Comparison of ENCODE assay signal across 8 mouse cellular contexts in the genomic region with DNA sequence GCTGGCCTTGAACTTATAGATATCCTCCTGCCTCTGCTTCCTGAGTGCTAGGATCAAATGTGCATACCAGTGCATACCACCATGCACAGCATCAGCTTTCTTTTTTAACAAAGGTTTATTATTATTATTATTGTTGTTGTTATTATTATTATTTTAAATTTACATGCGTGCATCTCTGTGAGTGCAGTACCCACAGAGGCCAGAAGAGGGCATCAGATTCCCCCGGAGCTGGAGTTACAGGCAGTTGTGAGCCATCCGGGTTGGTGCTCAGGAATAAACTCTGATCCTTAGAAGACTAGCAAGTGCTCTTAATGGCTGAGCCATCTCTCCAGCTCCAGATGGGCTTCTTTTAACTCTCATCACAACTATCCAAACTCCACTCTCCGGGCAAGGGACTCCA. TPM values are rescaled to one million over a fixed set of nuclear protein-coding genes. Genes with fewer than 3 reads are reported as not detected.
DNase-seq lines count a peak whose midpoint lies in the region; ATAC-seq and TF ChIP-seq lines count a peak whose summit lies in the region.
"Had no signal": no experiment of that assay in that cellular context is flagged by ENCODE, and none has a peak within 500 bp of the region (broad histone marks: within the 10 kb centered on the region; RNA-seq: fewer than 3 reads in every experiment).

No protein-coding gene starts in this region.

- no peak overlapping the region for H3K4me3 ChIP-seq in intestine, postnatal 0 days (ENCODE audit: low read depth, low read length)
- H3K4me3 ChIP-seq in intestine, embryonic 15.5 days (replicated peaks), result no peak overlapping the region
- H3K4me3 ChIP-seq in testis, adult 2 months (ENCODE audit: control insufficient read depth, low read depth, low read length), result no peak overlapping the region
- H3K4me3 ChIP-seq in midbrain, embryonic 15.5 days, result no peak overlapping the region

- H3K27ac ChIP-seq in intestine, postnatal 0 days (ENCODE audit: low read depth, low read length), result no peak overlapping the region
- H3K27ac ChIP-seq in intestine, embryonic 15.5 days, result no peak overlapping the region
- H3K27ac ChIP-seq in testis, adult 2 months (ENCODE audit: control insufficient read depth, insufficient read depth, low read depth, low read length), result no peak overlapping the region
- no peak overlapping the region for H3K27ac ChIP-seq in midbrain, embryonic 15.5 days

- no peak overlapping the region for H3K9ac ChIP-seq in intestine, postnatal 0 days (ENCODE audit: low read depth, low read length)
- no peak overlapping the region for H3K9ac ChIP-seq in intestine, embryonic 15.5 days
- H3K9ac ChIP-seq in midbrain, embryonic 15.5 days, result no peak overlapping the region

- no peaks in the 10 kb centered on the region for H3K27me3 ChIP-seq in intestine, postnatal 0 days (replicated peaks; ENCODE audit: control insufficient read depth, insufficient read depth, low read length)
- H3K27me3 ChIP-seq in intestine, embryonic 15.5 days (replicated peaks), result 0 out of 2 replicates have a peak, but pooled peaks cover 6% of the 10 kb centered on the region
- H3K27me3 ChIP-seq in testis, adult 2 months (ENCODE audit: control insufficient read depth, insufficient read depth, low read length), result no peaks in the 10 kb centered on the region
- no peaks in the 10 kb centered on the region for H3K27me3 ChIP-seq in midbrain, embryonic 15.5 days (replicated peaks)

- DNase-seq in testis, postnatal 14 days (ENCODE audit: low spot score), result no peak
- no peak for DNase-seq in brain, embryonic 14.5 days (ENCODE audit: low read depth)
- peak; percentile 62 for DNase-seq in testis, postnatal 10 days (ENCODE audit: low spot score)
- DNase-seq: lung, postnatal 36 days had no signal

- H3K4me2 ChIP-seq in intestine, postnatal 0 days (replicated peaks; ENCODE audit: low read depth), result no peak overlapping the region
- no peak overlapping the region for H3K4me2 ChIP-seq in intestine, embryonic 15.5 days (replicated peaks)
- H3K4me2 ChIP-seq in midbrain, embryonic 15.5 days, result no peak overlapping the region

- TF ChIP-seq CTCF in intestine, postnatal 0 days (IDR thresholded peaks at IDR 0.05; ENCODE audit: low read depth), result peak; percentile 66
- TF ChIP-seq CTCF in testis, adult 2 months (IDR thresholded peaks at IDR 0.05; ENCODE audit: control insufficient read depth, insufficient read depth, insufficient replicate concordance, low read depth, low read length), result peak; percentile 61; the same call in 1 of the 2 replicates
- TF ChIP-seq CTCF in brain, embryonic 14.5 days (IDR thresholded peaks at IDR 0.05; ENCODE audit: borderline replicate concordance, extremely low read depth, insufficient read depth, insufficient read length), result peak; percentile 54; the same call in 1 of the 2 replicates

- no peaks in the 10 kb centered on the region for H3K9me3 ChIP-seq in intestine, postnatal 0 days (ENCODE audit: control insufficient read depth)
- no peaks in the 10 kb centered on the region for H3K9me3 ChIP-seq in intestine, embryonic 15.5 days
- no peaks in the 10 kb centered on the region for H3K9me3 ChIP-seq in midbrain, embryonic 15.5 days

- TF ChIP-seq POLR2A in testis, adult 2 months (IDR thresholded peaks at IDR 0.05; ENCODE audit: control insufficient read depth, low read depth, low read length), result no peak
- no peak for TF ChIP-seq POLR2A in brain, embryonic 14.5 days (IDR thresholded peaks at IDR 0.05; ENCODE audit: borderline replicate concordance, extremely low read depth, insufficient read depth, insufficient read length, poor library complexity, severe bottlenecking)

- H3K4me1 ChIP-seq in intestine, postnatal 0 days (replicated peaks; ENCODE audit: control insufficient read depth, insufficient read depth, low read length), result no peaks in the 10 kb centered on the region
- H3K4me1 ChIP-seq in intestine, embryonic 15.5 days (replicated peaks), result 0 out of 2 replicates have a peak, but pooled peaks cover 4% of the 10 kb centered on the region
- H3K4me1 ChIP-seq in testis, adult 2 months (ENCODE audit: control insufficient read depth, insufficient read depth, low read length), result peaks cover 5% of the 10 kb centered on the region
- peaks cover 22% of the 10 kb centered on the region for H3K4me1 ChIP-seq in midbrain, embryonic 15.5 days

- WGBS in intestine, postnatal 0 days, result 45% methylated on average over 4 of the region's 4 CpGs
- 39% methylated on average over 4 of the region's 4 CpGs for WGBS in intestine, embryonic 15.5 days
- 49% methylated on average over 4 of the region's 4 CpGs for WGBS in midbrain, embryonic 15.5 days

- no peaks in the 10 kb centered on the region for H3K36me3 ChIP-seq in intestine, postnatal 0 days (ENCODE audit: control insufficient read depth, insufficient read depth)
- H3K36me3 ChIP-seq in intestine, embryonic 15.5 days, result no peaks in the 10 kb centered on the region
- H3K36me3 ChIP-seq in testis, adult 2 months (ENCODE audit: control insufficient read depth, insufficient read depth, low read length), result no peaks in the 10 kb centered on the region
- no peaks in the 10 kb centered on the region for H3K36me3 ChIP-seq in midbrain, embryonic 15.5 days (replicated peaks)

- ATAC-seq in intestine, postnatal 0 days, result no peak
- no peak for ATAC-seq in intestine, embryonic 15.5 days
- no peak for ATAC-seq in midbrain, embryonic 15.5 days (replicated peaks)

RNA-seq across cellular contexts. Expression of a gene that starts 6.9 kb away (rescaled TPM):
- 0.82 and 0.91 TPM in 2 replicates for polyA plus RNA-seq in intestine, postnatal 0 days (2015; fragmentation: Nextera tagmentation; extraction: Ambion mirVana)
- 2.7 and 3.7 TPM in 2 replicates for polyA plus RNA-seq in intestine, embryonic 15.5 days (2015; fragmentation: Nextera tagmentation; extraction: Ambion mirVana)
- 0.10 and 0.12 TPM in 2 replicates for polyA plus RNA-seq in testis, adult 2 months (2012; rRNA removed)
- 57.1 and 82.6 TPM in 2 replicates for polyA plus RNA-seq in brain, embryonic 14.5 days (2012; rRNA removed)
- polyA plus RNA-seq in midbrain, embryonic 15.5 days (2015; fragmentation: Nextera tagmentation; extraction: Ambion mirVana), result 98.9 and 111 TPM in 2 replicates

RNA-seq across cellular contexts. Expression of a gene that starts 21.5 kb away (rescaled TPM):
- 798 and 872 TPM in 2 replicates for polyA plus RNA-seq in intestine, postnatal 0 days (2015; fragmentation: Nextera tagmentation; extraction: Ambion mirVana)
- polyA plus RNA-seq in intestine, embryonic 15.5 days (2015; fragmentation: Nextera tagmentation; extraction: Ambion mirVana), result 688 and 736 TPM in 2 replicates
- polyA plus RNA-seq in testis, adult 2 months (2012; rRNA removed), result 68.7 and 75.6 TPM in 2 replicates
- 476 and 499 TPM in 2 replicates for polyA plus RNA-seq in brain, embryonic 14.5 days (2012; rRNA removed)
- 581 and 587 TPM in 2 replicates for polyA plus RNA-seq in midbrain, embryonic 15.5 days (2015; fragmentation: Nextera tagmentation; extraction: Ambion mirVana)

RNA-seq across cellular contexts. Expression of a gene that starts 21.6 kb away (rescaled TPM):
- polyA plus RNA-seq in intestine, postnatal 0 days (2015; fragmentation: Nextera tagmentation; extraction: Ambion mirVana), result 0.21 and 0.27 TPM in 2 replicates
- 0.24 and 0.30 TPM in 2 replicates for polyA plus RNA-seq in intestine, embryonic 15.5 days (2015; fragmentation: Nextera tagmentation; extraction: Ambion mirVana)
- polyA plus RNA-seq in testis, adult 2 months (2012; rRNA removed), result 70.9 and 81.5 TPM in 2 replicates
- polyA plus RNA-seq in brain, embryonic 14.5 days (2012; rRNA removed), result 0.08 and 0.15 TPM in 2 replicates
- 0.50 TPM in 1 of 2 replicates, not detected in the other for polyA plus RNA-seq in midbrain, embryonic 15.5 days (2015; fragmentation: Nextera tagmentation; extraction: Ambion mirVana)

RNA-seq across cellular contexts. Expression of a gene that starts 55.5 kb away (rescaled TPM):
- 127 and 132 TPM in 2 replicates for polyA plus RNA-seq in intestine, postnatal 0 days (2015; fragmentation: Nextera tagmentation; extraction: Ambion mirVana)
- 44.8 and 52.8 TPM in 2 replicates for polyA plus RNA-seq in intestine, embryonic 15.5 days (2015; fragmentation: Nextera tagmentation; extraction: Ambion mirVana)
- 182 and 184 TPM in 2 replicates for polyA plus RNA-seq in testis, adult 2 months (2012; rRNA removed)
- polyA plus RNA-seq in brain, embryonic 14.5 days (2012; rRNA removed), result 36.9 and 39.3 TPM in 2 replicates
- 82.4 and 85.5 TPM in 2 replicates for polyA plus RNA-seq in midbrain, embryonic 15.5 days (2015; fragmentation: Nextera tagmentation; extraction: Ambion mirVana)

Comparison
In these comparisons a context has a peak if more than half of its experiments do, and no peak if none do; other contexts are left out.
1. RNA of a gene that starts 6.9 kb away (polyA plus RNA-seq): 98.9 to 111 TPM in midbrain, embryonic 15.5 days and 57.1 to 82.6 TPM in brain, embryonic 14.5 days; 2.7 to 3.7 TPM in intestine, embryonic 15.5 days, 0.82 to 0.91 TPM in intestine, postnatal 0 days and 0.10 to 0.12 TPM in testis, adult 2 months; every median in the first group is over 10 times any median in the second.
2. RNA of a gene that starts 21.6 kb away (polyA plus RNA-seq): 70.9 to 81.5 TPM in testis, adult 2 months; 0.50 TPM in midbrain, embryonic 15.5 days, 0.24 to 0.30 TPM in intestine, embryonic 15.5 days, 0.21 to 0.27 TPM in intestine, postnatal 0 days and 0.08 to 0.15 TPM in brain, embryonic 14.5 days; every median in the first group is over 10 times any median in the second.
3. Peak in every context shown above with its lines, with median percentiles within 50 percentile points of each other: CTCF ChIP-seq.